Mouse (Mus musculus) liver, embryonic 14.5 days (tissue): ENCODE results near the gene Aebp2.

ENCODE experiments used
- CTCF ChIP-seq: IDR thresholded peaks from 2 replicates; pipeline ENCODE4 v1.5.1; 2016; ENCODE audit warnings: antibody characterized with exemption, low read depth, control low read depth
- EP300 ChIP-seq: IDR thresholded peaks from 2 replicates; pipeline ENCODE4 v1.6.1; 2016; ENCODE audit warnings: antibody characterized with exemption, low read depth

- no peak for TF ChIP-seq CTCF
- TF ChIP-seq EP300 = no peak
These were observed 85.6 kb downstream of the Aebp2 start for GRCm38 (mm10) chr6:140708059-140708458.
